Mouse (Mus musculus) T-helper 1 cell (primary cell): Measurements from ENCODE around the gene Prl5a1.

Source experiments
- in situ Hi-C: fragments of 300-600 bp; cut with MboI, MseI; formaldehyde crosslinking; loops from one replicate; pipeline ENCODE4 v1.15.1; 2025; ENCODE audit warnings: high pct_unique_total_duplicates

Gene Prl5a1

GRCm38 (mm10) chr13:28142184-28142583 is at the start of gene Prl5a1:
Gene Prl5a1, plus strand, starts transcription at chr13:28142484.
- in situ Hi-C loops, result no loop called here

- in situ Hi-C loops, result loop anchor here (5.0 kb wide), 1 partner anchor 56 kb away; no protein-coding TSS in a partner anchor
These were observed 46.1 kb upstream of the Prl5a1 start for GRCm38 (mm10) chr13:28096161-28096560.

- in situ Hi-C loops, result no loop called here
These were observed 33.7 kb upstream of the Prl5a1 start for GRCm38 (mm10) chr13:28108536-28108935.

- in situ Hi-C loops, result no loop called here
These were observed 9.5 kb upstream of the Prl5a1 start for GRCm38 (mm10) chr13:28132781-28133180.

- in situ Hi-C loops, result no loop called here
These were observed 6.5 kb upstream of the Prl5a1 start for GRCm38 (mm10) chr13:28135790-28136189.
